Mouse (Mus musculus): ENCODE results near the gene Ddn. TPM values are rescaled to one million over a fixed set of nuclear protein-coding genes. Genes with fewer than 3 reads are reported as not detected.

The Ddn gene
- polyA plus RNA-seq, 1 experiment from 2014 or later: 0.48 TPM

DNA sequence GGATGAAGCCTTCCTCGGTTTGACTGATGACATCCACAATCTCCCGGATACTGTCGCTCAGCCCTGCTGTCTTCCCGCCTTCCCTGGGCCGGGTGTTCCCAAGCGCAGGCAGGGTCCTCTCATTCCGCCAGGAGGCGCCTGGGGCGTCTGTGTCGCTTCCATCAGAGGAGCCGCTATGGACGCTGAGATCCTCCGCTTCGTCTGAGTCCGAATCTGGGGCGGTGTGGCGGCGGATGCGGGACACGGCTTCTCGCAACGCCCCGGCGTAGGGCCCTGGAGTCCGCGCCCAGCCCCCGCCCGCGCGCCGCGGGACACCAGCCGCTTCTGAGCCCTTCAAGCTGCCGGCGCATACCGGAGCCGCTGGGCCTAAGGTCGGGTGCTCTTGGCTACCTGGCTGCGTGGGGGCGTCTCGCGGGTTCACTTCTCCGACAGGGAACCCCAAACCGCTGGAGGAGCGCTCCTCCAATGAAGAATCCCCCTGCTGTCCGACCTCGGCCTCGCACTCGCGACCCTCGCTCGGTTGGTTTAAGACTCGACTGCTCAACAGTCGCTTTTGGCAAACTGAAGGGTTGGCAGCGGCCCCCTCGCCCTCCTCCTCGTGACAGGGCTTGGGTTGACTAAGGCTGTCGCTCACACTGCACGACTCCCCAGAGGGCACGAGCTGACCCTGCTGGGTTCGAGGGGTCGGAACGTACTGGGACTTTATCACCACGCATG, 3.8 kb downstream of the Ddn start:
- Histone ChIP-seq H3K36me3 (no peaks in the 10 kb centered on the region), H3K4me3 (peak overlapping the region; percentile 43), H3K27me3 (peaks cover 86% of the 10 kb centered on the region), H3K9ac (peak overlapping the region; percentile 42), H3K9me3 (no peaks in the 10 kb centered on the region), H3K4me2 (peak overlapping the region; percentile 72), H3K4me1 (replicated peaks) (peaks cover 51% of the 10 kb centered on the region), H3K27ac (replicated peaks) (no peak overlapping the region)
- under 1% methylated on average over 64 of the region's 64 CpGs for WGBS
- no peak for ATAC-seq (ENCODE audit: low FRiP score, low read depth)

DNA sequence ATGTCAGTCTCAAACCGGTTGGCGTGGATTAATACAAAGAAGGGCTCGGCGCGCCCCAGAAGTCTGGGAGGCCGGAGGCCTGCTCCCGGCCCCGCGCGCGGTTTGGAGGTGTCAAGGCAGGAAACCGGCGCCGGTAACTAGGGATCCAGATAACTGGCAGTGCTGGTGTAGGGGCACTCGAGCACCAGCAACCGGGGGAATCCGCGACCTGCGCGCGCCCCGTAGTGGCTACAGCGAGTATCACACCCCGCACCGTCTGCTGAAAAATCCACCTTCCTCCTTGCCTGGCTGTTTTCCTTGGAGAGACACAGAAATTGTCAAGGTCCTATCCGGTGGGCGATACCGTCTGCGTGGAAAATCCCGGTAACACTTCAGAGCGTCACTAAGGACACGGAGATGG, 5.2 kb downstream of the Ddn start:
- Histone ChIP-seq H3K27me3 (peaks cover 86% of the 10 kb centered on the region), H3K9ac (no peak overlapping the region), H3K9me3 (no peaks in the 10 kb centered on the region), H3K4me1 (replicated peaks) (peaks cover 50% of the 10 kb centered on the region), H3K36me3 (no peaks in the 10 kb centered on the region), H3K27ac (replicated peaks) (no peak overlapping the region), H3K4me3 (peak overlapping the region; percentile 23), H3K4me2 (peak overlapping the region; percentile 52)
- WGBS: under 1% methylated on average over 32 of the region's 32 CpGs
- no peak for ATAC-seq (ENCODE audit: low FRiP score, low read depth)

DNA sequence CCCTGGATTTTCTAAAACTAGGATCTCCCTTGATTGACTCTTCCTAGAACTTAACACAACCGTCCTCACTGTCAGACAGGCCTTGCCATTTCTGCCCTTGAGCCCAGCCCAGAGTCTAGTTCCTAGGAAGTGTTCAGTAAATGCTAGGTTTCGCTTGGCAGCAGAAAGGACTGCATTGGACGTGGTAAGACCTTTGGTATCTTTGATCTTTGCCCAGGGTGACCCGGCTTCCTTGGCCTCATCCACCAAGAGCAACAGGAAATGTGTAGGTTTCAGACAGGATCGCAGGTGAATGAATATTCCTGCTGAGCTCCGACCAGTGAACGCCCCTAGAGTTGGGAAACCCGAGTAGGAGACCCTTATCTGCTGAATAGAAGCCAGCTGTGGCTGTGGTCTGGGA, 6.4 kb downstream of the Ddn start:
- WGBS: 9% methylated on average over 8 of the region's 8 CpGs
- H3K4me3 ChIP-seq: no peak overlapping the region
- H3K9me3 ChIP-seq: no peaks in the 10 kb centered on the region
- H3K4me1 ChIP-seq (replicated peaks): peaks cover 44% of the 10 kb centered on the region
- no peak for ATAC-seq (ENCODE audit: low FRiP score, low read depth)
- H3K27ac ChIP-seq (replicated peaks): no peak overlapping the region
- no peaks in the 10 kb centered on the region for H3K36me3 ChIP-seq
- no peak overlapping the region for H3K9ac ChIP-seq
- H3K4me2 ChIP-seq: no peak overlapping the region
- H3K27me3 ChIP-seq: peaks cover 85% of the 10 kb centered on the region

DNA sequence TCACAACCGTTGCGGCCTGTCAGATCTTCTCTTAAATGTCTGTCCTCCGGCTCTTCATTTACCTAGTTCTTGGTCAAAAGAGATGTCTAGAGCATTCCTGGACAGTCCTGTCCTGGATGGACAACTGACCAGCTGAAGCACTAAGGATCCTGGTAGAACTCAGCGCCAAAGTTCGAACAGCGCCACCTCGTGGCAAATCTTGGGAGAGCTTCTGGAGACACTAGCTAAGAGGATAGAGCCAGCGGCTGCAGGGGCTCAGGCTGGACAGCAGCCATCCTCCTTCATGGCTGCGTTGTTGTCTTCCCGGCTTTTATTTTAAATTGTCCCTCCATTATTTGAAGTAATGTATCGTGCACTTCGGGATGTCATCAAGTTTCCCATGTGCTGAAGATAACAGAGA, 9.9 kb downstream of the Ddn start:
- no peaks in the 10 kb centered on the region for H3K36me3 ChIP-seq
- H3K4me3 ChIP-seq: no peak overlapping the region
- 8% methylated on average over 12 of the region's 12 CpGs for WGBS
- peaks cover 93% of the 10 kb centered on the region for H3K27me3 ChIP-seq
- no peak overlapping the region for H3K4me2 ChIP-seq
- no peak overlapping the region for H3K9ac ChIP-seq
- peaks cover 21% of the 10 kb centered on the region for H3K4me1 ChIP-seq (replicated peaks)
- no peak for ATAC-seq (ENCODE audit: low FRiP score, low read depth)
- no peak overlapping the region for H3K27ac ChIP-seq (replicated peaks)
- no peaks in the 10 kb centered on the region for H3K9me3 ChIP-seq

DNA sequence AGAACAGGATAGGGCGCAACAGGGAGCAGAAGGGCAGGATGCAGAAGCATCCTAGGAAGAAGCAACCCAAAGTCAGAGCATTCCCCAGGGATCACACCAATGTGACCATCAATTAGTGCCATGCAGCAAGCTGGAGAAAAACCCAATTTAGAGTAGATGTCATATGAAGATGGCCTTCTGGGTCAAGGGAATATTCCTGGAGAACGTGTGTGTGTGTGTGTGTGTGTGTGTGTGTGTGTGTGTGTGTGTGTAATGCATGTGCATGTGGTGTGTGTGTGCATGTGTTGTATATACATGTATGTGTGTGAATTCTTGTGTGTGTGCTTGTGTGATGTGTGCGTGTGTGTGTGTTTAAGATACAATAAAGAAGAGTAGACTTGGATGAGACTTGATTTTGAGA, 10.4 kb downstream of the Ddn start:
- no peaks in the 10 kb centered on the region for H3K9me3 ChIP-seq

DNA sequence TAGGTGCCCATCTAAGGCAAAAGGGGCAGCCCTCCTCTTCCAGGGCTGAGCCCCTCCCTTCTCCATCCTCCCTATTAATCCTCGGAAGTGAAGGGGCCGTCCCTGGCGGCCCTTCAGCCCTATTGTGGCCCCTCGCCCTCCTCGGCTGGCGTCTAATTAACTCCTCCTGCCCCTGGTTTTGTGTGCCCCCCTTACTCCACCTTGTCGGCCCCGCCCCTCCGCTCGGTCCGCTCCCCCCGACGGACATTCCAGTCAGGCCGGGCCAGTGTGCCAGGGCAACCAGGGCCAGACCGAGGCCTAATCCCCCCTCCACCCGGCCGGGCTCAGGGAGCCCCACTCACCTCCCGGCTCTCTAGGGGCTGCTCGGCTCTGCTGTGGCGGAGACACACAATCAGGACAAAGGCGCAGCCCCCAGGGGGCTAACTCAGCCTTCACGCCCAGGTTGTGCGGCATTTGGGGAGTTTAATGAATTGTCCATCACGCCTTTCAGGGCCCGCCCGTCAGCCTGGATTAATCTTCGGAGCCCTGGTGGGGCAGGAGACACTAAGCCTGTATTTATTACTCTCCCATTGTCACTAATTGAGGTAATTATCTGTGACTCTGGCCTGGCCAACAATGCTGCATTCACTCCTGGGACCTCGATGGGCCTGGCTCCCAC, 11.3 kb downstream of the Ddn start:
- H3K27me3 ChIP-seq: peaks cover 94% of the 10 kb centered on the region
- no peaks in the 10 kb centered on the region for H3K9me3 ChIP-seq
- no peak overlapping the region for H3K4me3 ChIP-seq
- no peaks in the 10 kb centered on the region for H3K36me3 ChIP-seq
- H3K4me1 ChIP-seq (replicated peaks): peaks cover 18% of the 10 kb centered on the region
- no peak overlapping the region for H3K27ac ChIP-seq (replicated peaks)
- peak; percentile 87 for ATAC-seq (ENCODE audit: low FRiP score, low read depth)
- 1% methylated on average over 28 of the region's 28 CpGs for WGBS
- H3K4me2 ChIP-seq: 0 out of 2 replicates have a peak overlapping the region, but pooled peaks have one; percentile 24
- H3K9ac ChIP-seq: no peak overlapping the region

More for the DNA sequence above, 10.4 kb downstream of the Ddn start:
- Histone ChIP-seq H3K4me1 (replicated peaks) (peaks cover 17% of the 10 kb centered on the region), H3K4me3 (no peak overlapping the region), H3K27ac (replicated peaks) (no peak overlapping the region), H3K36me3 (no peaks in the 10 kb centered on the region), H3K27me3 (peaks cover 94% of the 10 kb centered on the region), H3K4me2 (no peak overlapping the region), H3K9ac (no peak overlapping the region)
- no peak for ATAC-seq (ENCODE audit: low FRiP score, low read depth)
- WGBS: 46% methylated on average over 3 of the region's 3 CpGs

DNA sequence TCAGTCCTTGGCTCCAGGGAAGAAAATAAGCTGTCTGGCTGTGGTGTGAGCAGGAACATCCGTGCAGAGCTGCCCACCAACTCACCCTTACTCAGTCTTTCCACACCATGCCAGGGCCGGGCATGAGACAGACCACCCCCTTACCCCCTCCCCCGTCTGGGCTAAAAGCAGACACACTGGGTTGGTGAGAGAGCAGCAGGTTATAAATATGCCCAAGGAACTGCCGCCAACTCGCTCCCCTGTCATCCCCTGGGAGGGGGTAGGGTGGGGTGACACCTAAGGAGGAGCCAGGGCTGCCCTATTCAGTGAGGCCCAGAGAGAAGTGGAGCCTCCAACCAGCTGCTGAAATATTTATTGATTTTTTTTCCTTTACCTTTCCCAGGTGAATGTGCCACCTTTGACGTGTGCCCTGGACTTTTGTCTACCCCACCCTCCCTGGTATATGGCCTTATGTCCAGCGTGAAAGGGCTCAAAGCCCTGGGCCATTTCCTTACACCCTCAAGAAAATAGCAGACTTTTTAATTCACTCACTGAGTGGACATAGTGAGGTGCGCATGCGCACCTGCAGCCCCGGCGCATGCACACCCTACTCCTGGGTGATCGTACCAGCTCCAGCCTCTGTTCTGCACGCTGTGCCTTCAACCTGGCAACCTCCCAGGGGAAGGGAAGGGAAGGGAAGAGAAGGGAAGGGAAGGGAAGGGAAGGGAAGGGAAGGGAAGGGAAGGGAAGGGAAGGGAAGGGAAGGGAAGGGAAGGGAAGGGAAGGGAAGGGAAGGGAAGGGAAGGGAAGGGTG, 12.3 kb downstream of the Ddn start:
- WGBS: 6% methylated on average over 12 of the region's 13 CpGs
- no peak overlapping the region for H3K9ac ChIP-seq
- H3K27ac ChIP-seq (replicated peaks): no peak overlapping the region
- 0 out of 2 replicates have a peak, but pooled peaks have one; percentile 28 for ATAC-seq (ENCODE audit: low FRiP score, low read depth)
- H3K4me1 ChIP-seq (replicated peaks): peaks cover 26% of the 10 kb centered on the region
- no peaks in the 10 kb centered on the region for H3K36me3 ChIP-seq
- no peaks in the 10 kb centered on the region for H3K9me3 ChIP-seq
- no peak overlapping the region for H3K4me3 ChIP-seq
- H3K27me3 ChIP-seq: peaks cover 94% of the 10 kb centered on the region
- no peak overlapping the region for H3K4me2 ChIP-seq

DNA sequence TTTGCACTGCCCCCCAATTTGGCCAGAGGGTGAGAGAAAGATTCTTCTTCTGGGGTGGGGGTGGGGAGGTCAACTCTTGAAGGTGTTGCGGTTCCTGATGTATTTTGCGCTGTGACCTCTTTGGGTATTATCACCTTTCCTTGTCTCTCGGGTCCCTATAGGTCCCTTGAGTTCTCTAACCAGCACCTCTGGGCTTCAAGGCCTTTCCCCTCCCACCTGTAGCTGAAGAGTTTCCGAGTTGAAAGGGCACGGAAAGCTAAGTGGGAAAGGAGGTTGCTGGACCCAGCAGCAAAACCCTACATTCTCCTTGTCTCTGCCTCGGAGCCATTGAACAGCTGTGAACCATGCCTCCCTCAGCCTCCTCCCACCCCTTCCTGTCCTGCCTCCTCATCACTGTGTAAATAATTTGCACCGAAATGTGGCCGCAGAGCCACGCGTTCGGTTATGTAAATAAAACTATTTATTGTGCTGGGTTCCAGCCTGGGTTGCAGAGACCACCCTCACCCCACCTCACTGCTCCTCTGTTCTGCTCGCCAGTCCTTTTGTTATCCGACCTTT, 16.1 kb downstream of the Ddn start:
- Histone ChIP-seq H3K4me2 (peak overlapping the region; percentile 59), H3K27me3 (peaks cover 95% of the 10 kb centered on the region), H3K4me1 (replicated peaks) (peaks cover 40% of the 10 kb centered on the region), H3K27ac (replicated peaks) (no peak overlapping the region), H3K9ac (peak overlapping the region; percentile 18), H3K4me3 (peak overlapping the region; percentile 36), H3K36me3 (no peaks in the 10 kb centered on the region), H3K9me3 (no peaks in the 10 kb centered on the region)
- ATAC-seq (ENCODE audit: low FRiP score, low read depth): no peak
- 6% methylated on average over 13 of the region's 13 CpGs for WGBS

DNA sequence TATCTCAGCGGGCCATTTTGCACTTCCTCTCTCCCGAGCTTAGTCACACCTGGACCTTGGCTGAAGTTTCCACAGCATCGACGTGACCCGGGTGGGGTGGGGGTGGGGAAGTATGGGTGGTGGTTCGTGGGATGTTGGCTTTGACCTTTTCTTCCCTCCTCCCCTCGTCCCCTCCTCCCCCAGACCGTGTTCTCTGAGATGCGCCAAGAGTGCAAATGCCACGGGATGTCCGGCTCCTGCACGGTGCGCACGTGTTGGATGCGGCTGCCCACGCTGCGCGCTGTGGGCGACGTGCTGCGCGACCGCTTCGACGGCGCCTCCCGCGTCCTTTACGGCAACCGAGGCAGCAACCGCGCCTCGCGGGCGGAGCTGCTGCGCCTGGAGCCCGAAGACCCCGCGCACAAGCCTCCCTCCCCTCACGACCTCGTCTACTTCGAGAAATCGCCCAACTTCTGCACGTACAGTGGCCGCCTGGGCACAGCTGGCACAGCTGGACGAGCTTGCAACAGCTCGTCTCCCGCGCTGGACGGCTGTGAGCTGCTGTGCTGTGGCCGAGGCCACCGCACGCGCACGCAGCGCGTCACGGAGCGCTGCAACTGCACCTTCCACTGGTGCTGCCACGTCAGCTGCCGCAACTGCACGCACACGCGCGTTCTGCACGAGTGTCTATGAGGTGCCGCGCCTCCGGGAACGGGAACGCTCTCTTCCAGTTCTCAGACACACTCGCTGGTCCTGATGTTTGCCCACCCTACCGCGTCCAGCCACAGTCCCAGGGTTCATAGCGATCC, 16.9 kb downstream of the Ddn start:
- H3K36me3 ChIP-seq: no peaks in the 10 kb centered on the region
- peaks cover 33% of the 10 kb centered on the region for H3K4me1 ChIP-seq (replicated peaks)
- peak overlapping the region; percentile 59 for H3K4me2 ChIP-seq
- H3K4me3 ChIP-seq: peak overlapping the region; percentile 36
- WGBS: 1% methylated on average over 70 of the region's 75 CpGs
- H3K27ac ChIP-seq (replicated peaks): no peak overlapping the region
- no peaks in the 10 kb centered on the region for H3K9me3 ChIP-seq
- ATAC-seq (ENCODE audit: low FRiP score, low read depth): 0 out of 2 replicates have a peak, but pooled peaks have one; percentile 16
- H3K27me3 ChIP-seq: peaks cover 96% of the 10 kb centered on the region
- peak overlapping the region; percentile 18 for H3K9ac ChIP-seq

DNA sequence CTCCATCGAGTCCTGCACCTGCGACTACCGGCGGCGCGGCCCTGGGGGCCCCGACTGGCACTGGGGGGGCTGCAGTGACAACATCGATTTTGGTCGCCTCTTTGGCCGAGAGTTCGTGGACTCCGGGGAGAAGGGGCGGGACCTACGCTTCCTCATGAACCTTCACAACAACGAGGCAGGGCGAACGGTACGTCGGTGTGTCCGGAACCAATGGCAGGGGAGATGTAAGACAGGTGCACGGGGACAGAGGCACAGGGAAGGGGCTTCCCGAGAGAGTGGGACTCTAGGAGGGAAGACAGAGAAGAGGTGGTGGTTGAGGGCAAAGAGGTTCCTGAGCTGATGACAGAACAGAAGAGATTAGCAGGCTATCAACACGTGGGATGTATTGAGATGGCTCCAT, 17.5 kb downstream of the Ddn start:
- no peak overlapping the region for H3K27ac ChIP-seq (replicated peaks)
- H3K9ac ChIP-seq: no peak overlapping the region
- no peaks in the 10 kb centered on the region for H3K9me3 ChIP-seq
- H3K27me3 ChIP-seq: peaks cover 95% of the 10 kb centered on the region
- under 1% methylated on average over 23 of the region's 23 CpGs for WGBS
- H3K4me1 ChIP-seq (replicated peaks): peaks cover 29% of the 10 kb centered on the region
- peak overlapping the region; percentile 34 for H3K4me2 ChIP-seq
- no peak for ATAC-seq (ENCODE audit: low FRiP score, low read depth)
- peak overlapping the region; percentile 36; the same call in 1 of the 2 replicates for H3K4me3 ChIP-seq
- no peaks in the 10 kb centered on the region for H3K36me3 ChIP-seq

DNA sequence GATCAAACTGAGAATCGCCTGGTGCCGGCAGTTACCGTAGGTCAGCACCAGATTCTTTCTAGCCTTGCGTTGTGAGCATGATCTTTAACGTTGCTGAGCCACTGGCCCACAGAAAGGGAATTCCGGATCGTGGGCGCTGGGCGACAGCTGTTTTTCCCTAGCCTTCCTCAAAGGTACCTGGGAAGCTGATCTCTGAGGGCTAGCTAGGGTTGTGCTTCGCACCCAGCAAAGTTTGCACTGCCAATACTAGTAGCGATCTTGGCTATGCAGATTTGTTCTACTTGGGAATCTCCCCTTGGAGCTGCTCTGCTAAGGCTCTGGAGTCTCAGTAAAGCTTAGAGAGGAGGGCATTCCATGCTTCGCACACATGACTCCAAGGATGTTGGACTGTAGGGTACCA, 18.1 kb downstream of the Ddn start:
- no peaks in the 10 kb centered on the region for H3K36me3 ChIP-seq
- under 1% methylated on average over 12 of the region's 12 CpGs for WGBS
- H3K27me3 ChIP-seq: peaks cover 95% of the 10 kb centered on the region
- H3K4me2 ChIP-seq: peak overlapping the region; percentile 34
- no peak overlapping the region for H3K9ac ChIP-seq
- H3K4me3 ChIP-seq: peak overlapping the region; percentile 36
- no peak for ATAC-seq (ENCODE audit: low FRiP score, low read depth)
- no peaks in the 10 kb centered on the region for H3K9me3 ChIP-seq
- H3K4me1 ChIP-seq (replicated peaks): peaks cover 28% of the 10 kb centered on the region
- no peak overlapping the region for H3K27ac ChIP-seq (replicated peaks)

Data from hindbrain, embryonic 15.5 days (tissue).